Mouse (Mus musculus) liver (tissue): ENCODE results near the gene Borcs8.

Source experiments
- DNase-seq: peaks from one replicate; pipeline ENCODE4 v3.0.0-alpha.2; 2020; ENCODE audit warnings: mixed read lengths

The Borcs8 gene

DNA sequence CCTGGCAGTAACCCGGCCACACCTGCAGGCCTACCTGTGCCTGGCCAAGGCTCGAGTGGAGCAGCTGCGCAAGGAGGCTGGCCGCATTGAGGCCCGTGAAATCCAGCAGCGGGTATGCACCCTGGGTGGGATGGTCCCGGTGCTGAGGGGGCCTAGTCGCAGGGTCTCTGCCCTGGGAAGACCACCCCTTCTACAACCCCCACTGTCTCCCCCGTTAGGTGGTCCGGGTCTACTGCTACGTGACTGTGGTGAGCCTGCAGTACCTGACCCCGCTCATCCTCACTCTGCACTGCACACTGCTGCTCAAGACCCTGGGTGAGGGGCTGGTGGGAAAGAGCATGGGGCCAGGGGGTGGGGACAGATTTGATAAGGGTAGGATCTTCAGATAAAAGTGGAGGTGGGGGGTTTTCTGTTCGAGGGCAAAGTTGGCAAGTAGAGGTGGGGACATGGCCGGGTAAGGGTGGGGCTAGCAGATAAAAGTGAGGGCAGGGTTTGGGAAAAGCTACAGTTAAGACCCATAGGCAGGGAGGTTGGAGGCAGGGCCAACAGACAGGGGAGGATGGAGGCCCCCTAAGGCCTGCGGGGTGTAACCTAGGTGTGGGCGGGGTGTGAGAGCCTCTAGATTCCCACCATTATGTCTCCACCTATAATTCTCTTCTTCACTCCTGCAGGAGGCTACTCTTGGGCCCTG, 42.1 kb downstream of the Borcs8 start:
- peak; percentile 78 for DNase-seq

DNA sequence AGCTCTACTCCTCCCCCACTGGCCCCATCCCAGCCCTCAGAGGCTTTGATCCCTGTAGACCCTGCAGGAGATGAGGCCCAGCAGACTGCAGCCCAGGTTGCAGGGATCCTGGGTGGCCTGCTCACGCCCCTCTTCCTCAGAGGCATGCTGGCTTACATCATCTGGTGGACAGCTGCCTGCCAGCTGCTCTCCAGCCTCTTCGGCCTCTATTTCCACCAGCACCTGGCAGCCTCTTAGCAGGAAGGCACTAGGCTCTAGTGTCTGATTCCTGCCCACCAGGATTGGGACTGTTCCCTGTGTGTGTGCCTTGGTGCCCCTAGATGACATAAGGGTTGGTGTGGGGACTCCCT, 42.6 kb downstream of the Borcs8 start:
- no peak for DNase-seq

GRCm38 (mm10) chr8:70183194-70183593, 43.9 kb downstream of the Borcs8 start:
- no peak for DNase-seq

- DNase-seq: no peak
Observed at GRCm38 (mm10) chr8:70188707-70189106, 49.4 kb downstream of the Borcs8 start.

DNA sequence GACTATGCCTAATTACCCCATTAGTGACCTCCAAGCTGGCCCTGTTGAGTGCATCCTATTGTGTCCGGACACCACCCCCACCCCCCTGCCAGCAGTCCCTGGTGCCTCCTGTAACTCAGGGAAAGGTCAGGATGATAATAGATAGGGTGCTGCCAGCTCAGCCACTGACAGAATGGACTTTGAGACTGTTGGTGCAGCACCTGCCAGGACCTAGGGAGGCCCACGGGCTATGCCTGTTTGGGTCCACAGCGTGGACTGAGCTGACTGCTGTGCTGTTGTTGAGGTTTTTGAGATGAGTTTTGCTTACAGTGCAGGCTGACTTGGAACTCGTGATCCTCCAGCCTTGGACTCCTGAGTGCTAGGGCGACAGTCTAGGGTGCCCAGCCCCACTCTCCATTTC, 53.9 kb downstream of the Borcs8 start:
- no peak for DNase-seq

DNA sequence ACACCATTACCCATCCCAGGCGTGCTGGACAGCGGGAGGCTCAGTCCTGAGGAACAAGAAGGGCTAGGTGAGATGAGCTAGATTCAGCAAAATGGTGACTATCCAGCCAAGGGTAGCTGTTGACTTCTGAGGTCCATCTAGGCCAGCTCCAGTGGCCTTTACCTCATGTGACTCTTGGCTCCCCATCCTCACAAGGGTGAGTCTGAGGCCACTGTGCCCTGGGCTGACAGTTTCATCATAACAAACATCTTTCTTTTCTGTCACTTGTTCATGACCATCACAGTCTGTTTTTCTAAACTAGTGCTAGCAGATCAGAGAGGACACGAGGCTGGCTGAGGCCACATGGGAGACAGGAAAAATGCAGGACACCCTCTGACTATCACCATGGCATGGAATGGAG, 54.9 kb downstream of the Borcs8 start:
- DNase-seq: no peak

DNA sequence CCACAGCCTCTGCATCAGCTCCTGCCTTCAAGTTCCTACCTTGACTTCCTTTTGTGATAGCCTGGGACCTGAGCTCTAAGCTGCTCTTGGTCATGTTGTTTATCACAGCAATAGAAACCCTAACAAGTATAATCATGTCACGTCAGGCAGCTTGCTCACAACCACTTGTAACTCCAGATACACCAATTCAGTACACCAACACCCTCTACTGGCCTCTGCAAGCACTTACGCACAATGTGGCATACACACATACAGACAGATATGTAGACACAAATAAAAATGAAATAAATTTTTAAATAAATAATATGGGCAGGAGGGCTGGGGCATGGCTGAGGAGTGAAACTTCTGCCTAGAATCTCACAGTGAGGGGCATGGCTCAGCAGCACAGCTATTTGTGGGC, 56.5 kb downstream of the Borcs8 start:
- no peak for DNase-seq
